Mouse (Mus musculus) urinary bladder, postnatal 36 days (tissue): Measurements from ENCODE around the gene Tufm.

Experiments
- DNase-seq, 2 experiments: peaks; one replicate each; pipeline ENCODE4 v3.0.0; 2022; ENCODE audit warnings: low spot score in 2 of 2, mixed read lengths in 1 of 2

Tufm gene

GRCm38 (mm10) chr7:126487052-126487483 is at the start of gene Tufm:
Gene Tufm, plus strand, starts transcription at chr7:126487361.
- peak; percentile 83 to 95 for DNase-seq

- no peak for DNase-seq
Observed at GRCm38 (mm10) chr7:126440134-126440533, 47.0 kb upstream of the Tufm start.

DNA sequence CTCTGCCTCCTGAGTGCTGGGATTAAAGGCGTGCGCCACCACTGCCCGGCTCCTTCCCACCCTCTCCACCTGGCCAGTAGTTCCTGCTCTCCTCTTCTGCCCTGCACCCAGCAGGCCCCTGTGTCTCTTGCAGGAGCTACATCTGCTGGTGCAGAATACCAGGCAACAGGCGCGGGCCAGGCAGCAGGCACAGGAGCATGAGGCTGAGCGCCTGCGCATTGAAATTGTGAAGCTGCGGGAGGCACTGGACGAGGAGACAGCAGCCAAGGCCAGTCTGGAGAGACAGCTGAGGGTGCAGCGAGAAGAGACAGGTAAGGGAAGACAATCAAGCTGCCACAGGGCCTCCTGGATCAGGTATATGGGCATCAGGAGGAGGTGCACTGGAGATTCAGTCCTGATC is 43.2 kb upstream of the Tufm start:
- no peak for DNase-seq

DNA sequence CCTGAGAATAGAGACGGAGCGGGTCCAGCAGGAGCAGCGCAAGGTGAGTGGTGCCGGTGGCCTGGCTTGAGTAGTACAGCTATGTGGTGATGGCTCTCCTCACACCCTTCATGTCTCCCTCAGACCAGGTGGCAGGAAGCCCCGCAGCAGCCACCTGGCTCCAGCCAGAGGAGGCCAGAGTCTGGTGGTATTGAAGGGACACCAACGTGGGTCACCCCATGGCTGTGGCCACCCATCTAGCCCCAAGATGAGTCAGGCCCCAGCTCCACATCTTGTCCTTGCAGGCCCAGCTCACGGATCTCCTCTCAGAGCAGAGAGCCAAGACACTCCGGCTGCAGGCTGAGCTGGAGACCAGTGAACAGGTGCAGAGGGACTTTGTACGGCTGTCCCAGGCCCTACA is 42.6 kb upstream of the Tufm start:
- no peak for DNase-seq

DNA sequence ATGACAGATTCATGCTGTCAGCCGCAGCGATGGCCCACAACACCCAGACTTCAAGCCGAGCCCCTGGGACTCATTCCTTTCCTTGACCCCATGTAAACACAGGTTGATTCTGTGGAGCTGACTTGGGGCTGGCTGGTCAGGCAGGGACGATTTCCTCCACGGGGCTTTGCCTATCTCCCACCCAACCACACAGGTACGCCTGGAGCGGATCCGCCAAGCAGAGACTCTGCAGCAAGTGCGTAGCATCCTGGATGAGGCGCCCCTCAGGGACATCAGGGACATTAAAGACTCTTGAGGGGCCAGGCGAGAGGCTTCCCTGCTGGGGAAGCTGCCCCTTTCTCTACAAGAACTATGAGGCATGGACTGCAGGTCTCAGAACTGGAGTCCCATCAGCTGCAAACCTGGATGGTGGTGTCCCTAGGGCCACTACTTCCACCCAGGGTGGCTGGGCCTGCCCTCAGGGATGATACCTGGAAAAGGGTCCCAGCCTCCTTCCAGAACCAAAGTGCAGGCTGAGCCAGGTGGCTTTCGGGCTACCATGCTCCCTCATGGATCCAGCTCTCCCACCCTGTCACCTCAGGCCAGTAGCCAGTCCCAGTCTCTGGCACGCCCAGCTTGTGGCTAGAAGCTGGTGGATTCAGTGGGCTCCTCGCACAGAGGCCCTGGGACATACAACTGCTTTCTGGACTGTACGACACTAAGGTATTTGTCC is 41.9 kb upstream of the Tufm start:
- no peak for DNase-seq

- DNase-seq, result no peak
Observed at GRCm38 (mm10) chr7:126446217-126446616, 40.9 kb upstream of the Tufm start.

DNA sequence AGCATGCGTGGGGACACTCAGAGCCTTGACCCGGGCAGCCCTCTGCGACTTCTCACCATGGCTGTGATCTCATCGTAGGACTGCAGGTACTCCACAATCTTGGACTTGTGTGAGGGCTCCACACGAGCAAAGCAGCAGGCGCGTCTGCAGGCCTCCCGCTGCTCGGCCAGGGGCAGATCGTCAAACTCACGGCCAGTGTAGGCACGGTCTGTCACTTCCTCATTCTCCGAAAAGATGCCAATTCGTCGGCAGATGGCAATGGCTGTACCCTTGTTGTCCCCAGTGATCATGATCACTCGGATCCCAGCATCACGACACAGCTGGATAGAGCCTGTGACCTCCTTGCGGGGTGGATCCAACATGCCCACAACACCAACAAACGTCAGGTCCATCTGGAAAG is 38.7 kb upstream of the Tufm start:
- no peak for DNase-seq

- no peak for DNase-seq
Observed at GRCm38 (mm10) chr7:126449991-126450390, 37.2 kb upstream of the Tufm start.

- no peak for DNase-seq
Observed at GRCm38 (mm10) chr7:126450641-126451040, 36.5 kb upstream of the Tufm start.

- no peak for DNase-seq
Observed at GRCm38 (mm10) chr7:126452244-126452643, 34.9 kb upstream of the Tufm start.

GRCm38 (mm10) chr7:126453861-126454260 is 33.3 kb upstream of the Tufm start:
- DNase-seq, result no peak

DNA sequence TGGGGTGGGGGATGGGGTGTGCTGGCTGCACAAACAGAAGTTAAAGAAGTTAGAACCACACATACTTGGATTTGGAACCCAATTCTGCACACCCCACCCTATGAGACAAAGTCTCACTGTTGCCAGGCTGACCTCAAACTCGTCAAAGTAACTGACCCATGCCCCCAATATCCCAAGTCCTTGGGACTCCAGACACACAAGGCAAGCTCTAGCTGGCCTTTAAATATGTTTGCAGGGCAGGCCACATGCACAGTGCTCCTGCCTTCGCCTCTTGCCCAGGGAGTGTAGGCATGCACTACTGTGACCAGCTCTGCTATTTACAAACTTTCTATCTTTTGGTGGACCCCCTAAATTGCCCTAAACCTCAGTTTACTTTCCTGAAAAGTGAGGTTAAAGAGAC is 31.9 kb upstream of the Tufm start:
- DNase-seq, result no peak

GRCm38 (mm10) chr7:126456382-126457266 is 30.5 kb upstream of the Tufm start:
- no peak for DNase-seq

GRCm38 (mm10) chr7:126458225-126458624 is 28.9 kb upstream of the Tufm start:
- DNase-seq, result no peak

DNA sequence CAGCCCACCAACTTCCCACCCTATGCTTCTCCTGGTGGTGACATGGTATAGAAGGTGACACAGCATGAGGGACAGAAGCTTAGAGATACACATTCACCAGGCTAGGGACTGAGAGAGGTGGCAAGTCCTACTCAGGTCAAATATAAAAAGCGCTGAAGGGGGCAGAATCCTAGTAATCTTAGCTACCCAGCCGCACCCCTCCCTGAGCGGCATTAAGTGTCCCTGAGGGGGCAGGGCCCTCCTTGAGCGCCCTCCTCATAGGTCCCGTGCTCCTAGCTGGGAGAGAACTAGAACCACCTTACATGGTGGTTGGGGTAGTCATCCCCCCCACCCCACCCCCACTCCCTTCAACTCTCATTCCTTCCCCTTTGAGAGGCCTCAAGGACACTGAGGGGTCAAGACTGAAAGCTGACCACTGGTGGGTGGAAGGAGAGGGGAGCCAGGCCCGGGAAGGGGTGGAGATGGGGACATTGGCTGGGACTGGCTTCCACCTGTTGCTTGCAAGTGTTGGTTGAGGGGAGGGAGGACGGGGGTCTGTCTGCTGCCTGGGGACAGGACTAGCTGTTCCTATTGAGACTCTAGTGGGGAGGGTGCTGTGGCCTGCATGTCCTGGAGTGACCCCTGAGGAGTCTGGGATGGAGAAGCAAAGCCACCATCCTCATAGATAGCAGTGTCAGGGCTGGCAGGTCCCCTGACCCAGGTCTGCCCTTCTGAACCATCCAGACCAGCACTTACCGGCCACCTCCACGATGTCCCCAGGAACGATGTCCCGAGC is 28.1 kb upstream of the Tufm start:
- no peak for DNase-seq

GRCm38 (mm10) chr7:126460623-126461399 is 26.4 kb upstream of the Tufm start:
- no peak for DNase-seq

DNA sequence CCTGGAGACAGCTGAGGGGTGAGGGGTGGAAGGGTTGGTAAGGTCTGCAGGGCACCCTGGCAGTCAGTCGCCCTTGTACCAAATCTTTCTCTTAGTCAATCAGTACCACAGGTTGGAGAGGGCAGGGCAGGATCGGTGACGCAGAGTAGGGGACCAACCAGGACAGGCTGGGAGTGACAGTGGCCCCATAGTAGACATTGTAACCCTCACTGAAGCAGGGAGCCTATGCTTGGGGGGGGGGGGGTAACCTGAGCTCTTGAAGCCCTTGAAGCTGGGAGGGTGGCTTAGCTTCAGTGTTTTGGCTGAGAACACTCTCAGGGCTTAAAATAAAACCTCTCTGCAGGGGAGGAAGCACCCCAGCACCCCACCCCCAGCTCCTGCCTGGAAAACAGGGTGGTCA is 25.5 kb upstream of the Tufm start:
- DNase-seq, result no peak

- no peak for DNase-seq
Observed at GRCm38 (mm10) chr7:126463004-126463403, 24.2 kb upstream of the Tufm start, which contains the start of gene Atp2a1. Gene Atp2a1, minus strand, starts transcription at chr7:126463108.

DNA sequence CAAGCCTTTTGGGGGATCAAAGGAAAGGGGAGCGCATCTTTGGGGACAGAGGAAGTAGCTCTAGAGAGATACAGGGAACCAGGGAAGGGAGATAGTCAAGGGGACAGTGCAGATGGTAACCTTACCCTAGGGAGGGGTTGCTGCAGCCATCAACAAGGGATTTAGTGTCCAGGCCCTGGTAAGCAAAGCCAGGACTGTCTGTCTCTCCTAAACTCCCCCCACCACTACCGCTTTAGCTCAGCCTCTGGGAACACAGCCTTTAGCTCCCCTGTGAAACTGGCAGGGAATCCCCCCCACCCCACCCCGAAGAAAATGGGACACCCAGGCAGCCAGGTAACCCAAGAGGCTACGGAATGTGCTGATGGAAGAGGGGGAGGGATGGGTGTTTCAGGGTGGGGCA is 23.6 kb upstream of the Tufm start:
- no peak for DNase-seq

GRCm38 (mm10) chr7:126464121-126464520 is 23.0 kb upstream of the Tufm start:
- DNase-seq, result no peak

DNA sequence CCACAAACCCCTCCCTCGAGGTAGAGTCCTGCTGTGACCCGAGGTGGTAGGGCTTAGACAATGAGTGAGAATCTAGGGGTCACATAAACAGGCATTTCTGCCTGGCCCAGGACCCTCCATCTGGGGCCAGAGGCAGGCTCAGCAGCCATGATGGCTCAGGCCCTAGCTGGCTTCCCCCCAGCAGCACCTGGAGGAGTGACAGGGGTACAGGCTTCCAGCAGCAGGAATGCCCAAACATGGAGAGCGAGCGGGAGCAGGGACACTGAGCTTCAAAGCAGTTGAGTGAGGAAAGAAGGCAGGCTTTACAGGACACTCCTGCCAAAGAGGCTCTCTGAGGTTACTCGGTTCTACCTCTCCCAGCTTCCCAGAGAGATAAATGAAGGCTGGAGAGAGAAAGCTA is 22.3 kb upstream of the Tufm start:
- no peak for DNase-seq
